Mouse (Mus musculus) frontal cortex, postnatal 25 days (tissue): ENCODE data around the gene Cald1.

ENCODE experiments used
- DNase-seq, 2 experiments: peaks; one replicate each; pipeline ENCODE4 v3.0.0; 2022; ENCODE audit warnings: low spot score in 2 of 2

Cald1 gene

DNA sequence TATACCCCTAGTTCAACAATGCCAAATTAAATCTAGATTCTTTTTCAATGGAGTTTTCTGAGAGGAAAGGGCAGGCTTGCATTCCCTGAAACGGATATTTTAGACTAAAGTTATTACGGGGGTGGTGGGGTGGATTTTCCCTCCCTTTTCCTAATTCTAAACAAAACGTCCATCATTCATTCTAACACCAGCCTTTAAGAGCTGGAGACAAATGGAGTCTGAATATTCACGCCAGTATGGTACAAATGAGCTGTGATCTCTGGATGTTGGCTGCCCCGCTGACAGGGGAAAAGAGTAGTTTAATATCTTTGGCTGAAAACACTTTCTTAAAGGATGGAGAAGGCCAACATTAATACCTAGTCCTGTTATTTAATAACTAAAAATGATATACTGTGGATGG, 66.4 kb downstream of the Cald1 start:
- DNase-seq, result no peak

DNA sequence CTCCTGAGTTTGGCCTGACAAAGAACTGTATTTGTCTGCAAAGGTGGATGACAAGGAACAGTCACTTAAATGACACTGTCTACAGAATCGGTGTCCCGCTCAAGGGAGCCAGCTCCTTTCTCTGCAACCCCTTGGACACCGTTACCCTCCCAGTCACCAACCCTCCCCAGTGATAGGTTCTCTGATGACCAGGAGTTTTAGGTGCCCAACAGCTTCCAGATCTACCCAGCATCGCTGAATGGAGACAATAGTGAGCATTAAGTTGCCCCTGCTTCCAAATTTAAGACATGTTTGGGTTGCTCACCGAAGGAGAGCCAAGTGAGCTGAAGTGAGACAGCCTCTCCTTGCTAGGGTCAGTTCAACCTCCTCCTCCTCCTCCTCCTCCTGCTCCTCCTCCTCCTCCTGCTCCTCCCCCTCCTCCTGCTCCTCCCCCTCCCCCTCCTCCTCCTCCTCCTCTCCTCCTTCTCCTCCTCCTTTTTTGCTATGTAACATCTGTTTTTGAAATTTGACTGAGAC, 70.5 kb downstream of the Cald1 start:
- no peak for DNase-seq

DNA sequence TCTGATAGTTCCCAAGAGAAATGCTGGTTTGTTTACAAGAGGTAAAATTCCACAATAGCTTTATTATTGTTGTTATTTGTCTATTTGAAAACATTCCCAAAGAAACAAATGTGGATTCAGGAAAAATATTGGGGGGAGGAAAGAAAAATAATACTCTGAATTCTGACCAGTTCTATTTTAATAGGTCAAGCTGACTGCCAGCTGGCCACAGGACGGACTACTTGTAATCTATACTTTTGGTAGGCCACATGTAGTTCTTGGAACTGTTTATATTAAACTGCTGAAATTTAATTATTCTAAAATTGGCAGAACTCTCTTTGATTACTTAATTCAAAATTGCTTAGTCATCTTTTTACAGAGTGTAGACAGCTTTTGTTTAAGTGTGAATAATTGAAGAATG, 73.1 kb downstream of the Cald1 start:
- DNase-seq, result no peak

DNA sequence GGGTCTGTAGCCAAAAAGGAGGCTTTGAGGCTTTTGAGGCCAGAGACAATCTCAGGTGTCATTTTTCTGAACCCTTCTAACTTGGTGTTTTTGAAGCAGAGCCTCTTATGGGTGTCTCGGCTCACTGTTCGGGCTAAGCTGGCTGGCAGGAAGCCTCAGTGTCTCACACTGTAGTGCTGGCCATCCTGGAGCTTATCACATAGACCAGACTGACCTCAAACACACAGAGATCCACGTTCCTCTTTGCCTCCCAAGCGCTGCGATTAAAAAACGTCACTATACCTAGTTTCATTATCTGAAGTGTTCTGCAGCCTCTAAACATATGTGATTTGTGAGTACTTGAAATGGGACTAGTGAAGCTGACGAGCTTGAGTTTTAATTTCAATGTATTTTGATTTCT, 76.1 kb downstream of the Cald1 start:
- no peak for DNase-seq

DNA sequence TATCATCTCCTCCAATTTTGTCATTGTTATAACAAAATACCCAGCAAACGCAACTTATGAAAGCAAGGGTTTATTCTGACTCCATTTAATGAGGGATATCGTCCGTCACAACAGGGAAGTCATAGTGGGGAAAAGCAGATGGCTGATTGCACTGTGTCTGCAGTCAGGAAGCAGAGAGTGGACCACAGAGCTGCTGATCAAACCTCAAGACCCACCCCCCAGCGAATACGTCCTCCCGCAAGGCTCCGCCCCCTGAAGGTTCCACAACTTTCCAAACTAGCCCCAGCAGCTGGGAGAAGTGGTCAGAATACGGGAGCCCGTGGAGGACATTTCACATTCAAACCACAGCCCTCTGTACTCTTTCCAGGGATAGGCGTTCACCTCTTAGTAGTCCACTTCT, 76.6 kb downstream of the Cald1 start:
- DNase-seq, result no peak

DNA sequence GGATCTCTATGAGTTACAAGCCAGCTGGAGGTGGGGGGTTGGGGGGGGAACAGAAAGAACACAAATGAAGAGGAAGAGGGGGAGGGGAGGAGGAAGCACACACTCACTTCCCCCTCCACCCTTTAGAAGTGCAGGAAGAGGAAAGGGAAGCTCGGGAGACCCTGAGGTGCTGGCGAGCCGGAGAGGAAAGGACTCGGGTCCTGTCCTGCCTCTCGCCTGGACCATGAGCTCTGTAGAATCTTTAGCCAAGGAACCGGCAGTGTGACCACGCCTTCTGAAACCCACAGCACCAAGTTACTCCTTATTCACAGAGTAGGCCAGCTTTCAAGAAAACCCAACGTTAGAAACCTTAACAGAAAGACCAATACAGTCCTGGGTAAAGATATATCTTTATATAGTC, 83.8 kb downstream of the Cald1 start:
- no peak for DNase-seq

DNA sequence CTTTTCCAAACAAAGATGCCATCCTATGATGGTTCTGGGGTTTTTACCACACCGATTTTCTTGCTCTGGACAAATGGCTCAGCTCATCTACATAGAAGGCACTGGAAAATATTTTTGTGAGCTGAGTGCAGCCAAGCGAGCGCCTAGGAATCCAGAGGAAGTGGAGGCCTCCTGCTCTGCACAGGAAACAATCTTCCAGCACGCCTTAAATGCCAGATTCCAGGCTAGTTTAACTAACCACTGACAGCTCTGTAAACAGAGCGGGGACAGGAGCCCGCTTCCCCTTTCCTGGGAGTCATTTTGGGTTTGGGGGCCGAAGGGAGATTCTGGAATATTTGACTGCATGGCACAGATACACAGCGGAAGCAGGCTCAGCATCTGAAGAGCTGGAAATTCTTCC, 86.6 kb downstream of the Cald1 start:
- DNase-seq, result no peak

DNA sequence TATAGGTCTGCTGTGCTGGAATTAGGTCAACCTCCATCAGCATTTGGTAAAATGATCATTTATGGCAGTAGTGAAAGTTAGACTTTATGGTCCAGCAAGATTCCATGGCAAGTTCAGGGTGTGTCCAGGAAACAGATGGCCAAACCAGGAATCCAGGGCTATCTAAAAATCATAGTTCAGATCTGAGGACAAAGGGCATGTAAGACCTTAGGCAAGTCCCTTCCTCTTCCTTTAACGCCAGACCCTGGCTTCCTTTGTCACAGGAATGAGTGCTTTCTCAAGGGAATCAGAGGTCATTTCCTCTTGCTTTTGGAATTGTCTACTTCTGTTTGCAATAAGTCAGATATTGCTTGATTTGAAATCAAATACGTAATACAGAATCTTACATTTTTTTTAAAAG, 90.7 kb downstream of the Cald1 start:
- no peak for DNase-seq

DNA sequence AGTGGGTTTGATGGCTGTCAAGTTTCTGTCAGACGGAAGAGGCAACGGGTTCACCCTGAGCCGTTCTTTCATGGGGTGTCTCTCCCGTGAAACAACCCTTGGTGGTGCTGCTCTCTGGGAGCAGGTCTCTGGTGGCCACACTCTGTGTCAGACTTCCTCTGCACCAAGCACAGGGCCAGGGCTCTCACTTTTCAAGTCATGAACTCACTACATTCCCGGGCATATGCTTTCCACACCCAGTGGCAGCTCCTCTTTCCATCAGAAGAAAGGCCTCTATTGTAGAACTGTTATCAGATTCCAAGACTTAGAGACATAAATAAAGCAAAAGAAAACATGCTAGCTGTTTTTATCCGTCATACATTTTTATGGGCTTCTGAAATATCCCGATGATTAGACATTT, 93.1 kb downstream of the Cald1 start:
- no peak for DNase-seq

DNA sequence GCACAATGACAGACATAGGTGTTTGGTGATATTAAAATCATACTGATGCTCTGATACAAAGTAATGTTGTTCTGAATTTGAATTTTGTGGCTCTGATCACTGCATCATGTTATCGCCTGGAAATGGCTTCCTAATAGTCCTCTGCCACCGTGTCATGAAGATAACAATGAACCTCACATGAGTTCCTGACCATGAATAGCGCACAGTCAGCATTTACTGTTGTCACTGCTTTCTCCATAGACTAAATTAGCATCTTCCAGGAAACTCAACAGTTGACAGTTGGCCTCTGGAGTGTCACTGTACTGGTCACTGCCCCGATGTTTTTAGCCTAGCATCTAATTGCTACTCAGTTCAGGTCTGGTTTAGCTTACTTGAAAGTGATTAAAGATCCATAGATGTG, 95.8 kb downstream of the Cald1 start:
- DNase-seq, result no peak

DNA sequence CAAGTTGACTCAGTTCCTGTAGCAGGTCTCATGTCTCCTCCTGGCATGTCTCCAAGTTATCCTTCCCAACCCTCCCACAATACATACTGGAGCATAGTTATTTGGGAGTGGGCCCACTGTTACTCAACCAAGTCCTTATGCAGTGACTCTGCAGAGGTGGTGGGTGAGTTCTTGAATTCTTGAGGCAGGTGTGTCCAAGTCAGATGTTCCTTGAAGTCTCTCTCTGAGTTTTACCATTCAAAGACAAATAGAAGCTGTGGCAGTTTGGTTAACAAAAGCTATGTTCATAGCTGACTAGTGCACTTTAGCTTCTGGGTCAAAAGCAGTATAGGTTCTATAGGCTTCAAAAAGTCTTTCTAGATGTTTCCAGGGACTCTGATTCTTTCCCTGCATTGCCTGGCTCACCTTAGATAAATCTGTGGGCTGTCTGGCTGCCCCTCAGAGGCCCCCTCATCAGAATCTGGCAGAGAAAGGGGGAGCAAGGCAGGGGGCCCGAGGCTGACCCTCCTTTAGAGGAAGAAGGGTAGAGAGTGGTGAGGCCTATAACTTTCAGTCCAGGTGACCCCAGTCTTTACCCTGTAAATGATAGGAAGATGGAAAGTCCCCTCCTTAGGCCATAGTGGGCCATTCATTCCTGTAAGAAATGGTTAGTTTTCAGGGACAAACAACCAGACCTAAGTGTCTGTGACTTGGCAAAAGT, 105.3 kb downstream of the Cald1 start:
- no peak for DNase-seq

DNA sequence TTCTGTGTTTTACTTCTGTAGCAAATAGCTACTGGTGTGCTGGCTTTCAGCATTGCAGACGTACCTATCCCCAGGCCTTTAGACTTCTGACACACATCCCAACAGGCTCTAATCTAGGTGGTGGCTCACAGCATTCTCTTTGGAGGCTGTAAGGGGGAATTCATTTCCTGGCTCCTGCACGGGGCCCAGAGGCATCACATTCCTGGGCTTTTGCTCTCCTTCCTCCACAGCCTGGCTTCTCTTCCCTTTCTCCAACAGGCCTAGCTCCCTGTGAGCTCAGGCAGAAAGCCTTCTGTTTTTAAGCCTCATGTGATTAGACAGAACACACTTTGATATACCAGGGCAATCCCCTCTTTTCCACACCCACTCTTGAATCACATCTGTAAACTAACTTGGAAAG, 109.2 kb downstream of the Cald1 start:
- no peak for DNase-seq

DNA sequence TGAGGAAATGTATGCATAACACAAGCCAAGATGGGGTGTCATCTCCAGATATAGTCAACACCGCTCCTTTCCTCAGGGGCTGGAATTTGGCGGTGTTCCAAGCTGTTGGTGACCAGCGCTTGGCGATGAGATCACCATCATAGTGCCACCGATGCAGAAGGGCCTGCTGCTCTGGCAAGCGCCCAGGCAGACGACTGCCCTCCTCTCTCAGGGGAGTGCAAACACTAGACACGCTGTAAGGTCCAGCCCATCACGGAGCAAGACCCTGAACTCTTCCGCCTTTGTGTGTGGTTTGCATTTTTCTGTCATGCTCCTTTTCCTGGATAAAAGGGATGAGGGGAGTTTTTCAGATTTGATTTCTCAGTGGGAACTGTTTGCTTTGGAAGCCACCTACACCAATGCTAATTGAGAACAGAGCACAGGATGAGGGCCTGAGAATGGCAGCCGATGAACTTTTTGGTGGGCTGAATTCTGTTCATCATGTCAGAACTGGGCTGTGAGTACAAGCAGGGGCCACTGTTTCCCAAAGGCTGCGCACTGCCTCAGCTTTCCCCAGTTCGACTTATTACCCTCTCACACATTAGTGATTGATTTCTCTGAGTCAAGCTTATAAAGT, 110.5 kb downstream of the Cald1 start:
- DNase-seq, result no peak

DNA sequence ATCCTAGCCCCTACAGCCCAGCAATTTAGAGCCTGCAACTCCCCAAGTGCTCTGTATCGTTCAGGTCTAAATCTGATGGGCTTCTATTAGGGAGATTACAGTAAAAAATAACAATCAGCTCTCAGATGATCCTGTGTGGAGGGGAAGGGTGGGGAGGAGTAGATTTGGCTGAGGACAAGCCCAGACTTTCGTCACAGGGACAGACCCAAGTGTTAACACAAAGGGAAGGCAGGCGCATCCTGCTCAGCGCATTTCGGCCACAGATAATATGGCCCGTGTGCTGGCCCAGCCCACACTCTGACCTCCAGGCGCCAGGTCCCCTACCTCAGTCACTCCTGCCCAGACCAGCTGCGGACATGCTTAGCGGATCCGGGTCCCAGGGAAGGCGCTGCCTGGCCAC, 111.0 kb downstream of the Cald1 start:
- DNase-seq, result peak in 1 of 2 experiments; percentile 9

DNA sequence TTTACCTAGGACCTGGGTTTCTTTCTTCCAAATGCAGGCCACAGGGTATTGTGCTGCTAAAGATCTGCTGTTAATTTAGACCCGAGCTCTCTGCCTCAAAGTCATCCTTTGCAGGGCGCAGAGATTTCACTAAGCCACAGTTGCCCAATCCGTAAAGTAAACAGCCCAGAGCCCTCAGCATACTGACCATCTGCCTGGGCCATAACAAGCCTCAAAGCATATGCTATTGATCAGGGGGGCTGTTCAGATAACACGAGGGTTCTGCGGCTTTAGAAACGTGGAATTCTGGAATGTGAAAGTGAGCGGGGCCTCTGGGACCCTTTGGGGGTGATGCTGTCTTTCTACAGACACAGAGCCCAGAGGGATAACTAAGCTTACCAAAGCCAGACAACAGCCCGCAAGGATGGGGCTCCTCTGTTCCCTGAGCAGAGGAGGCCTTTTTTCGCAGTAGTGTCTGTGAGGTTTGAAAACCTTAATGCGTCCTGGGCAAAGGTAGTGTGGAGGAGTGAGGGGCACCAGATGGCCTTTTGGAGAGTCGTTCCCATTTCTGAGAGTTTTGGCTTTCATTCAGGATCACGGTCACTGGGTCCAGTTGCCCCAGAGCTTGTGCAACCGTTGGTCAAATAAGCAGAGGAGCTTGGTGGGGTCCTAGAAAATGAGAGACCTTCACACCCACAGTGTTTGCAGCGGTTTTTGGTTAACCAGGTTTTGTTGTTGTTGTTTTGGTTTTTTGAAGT, 111.8 kb downstream of the Cald1 start:
- no peak for DNase-seq

DNA sequence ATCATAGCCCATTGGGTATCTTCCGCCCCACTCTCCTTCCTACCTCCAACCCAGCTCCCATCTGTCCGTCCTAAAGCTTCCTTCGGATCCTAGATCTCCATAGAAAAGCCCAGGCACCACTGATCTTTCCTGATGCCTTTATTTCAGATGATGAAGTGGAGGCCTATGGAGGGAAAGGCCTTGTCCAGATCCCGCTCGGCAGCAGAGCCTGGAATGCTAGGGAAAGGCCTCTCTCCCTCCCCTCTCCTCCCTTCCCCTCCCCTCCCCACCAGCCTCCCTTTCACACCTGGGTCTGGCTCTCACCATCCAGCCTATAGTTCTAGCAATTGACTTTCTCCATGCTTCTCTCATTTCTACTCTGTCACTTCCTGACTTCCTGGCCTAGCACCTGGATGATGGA, 112.5 kb downstream of the Cald1 start:
- no peak for DNase-seq

DNA sequence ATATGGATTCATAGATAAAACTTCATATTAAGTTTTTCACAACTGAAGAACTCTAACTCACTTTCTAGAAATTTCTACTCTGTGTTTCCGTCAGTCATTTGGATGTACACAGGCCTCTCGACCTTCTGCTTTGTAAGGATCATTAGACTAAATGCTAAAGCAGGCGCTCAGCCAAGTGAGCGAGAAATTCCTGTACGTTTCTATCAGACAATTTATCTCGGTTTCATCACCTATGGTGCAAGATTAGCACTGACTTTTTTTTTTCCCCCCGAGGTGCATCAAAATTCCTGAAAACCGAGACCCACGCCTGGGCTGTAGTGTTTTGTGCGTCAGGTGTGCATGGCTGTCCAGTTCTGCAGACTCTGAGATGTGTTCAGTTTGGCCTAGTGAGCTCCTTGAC, 113.3 kb downstream of the Cald1 start:
- no peak for DNase-seq

DNA sequence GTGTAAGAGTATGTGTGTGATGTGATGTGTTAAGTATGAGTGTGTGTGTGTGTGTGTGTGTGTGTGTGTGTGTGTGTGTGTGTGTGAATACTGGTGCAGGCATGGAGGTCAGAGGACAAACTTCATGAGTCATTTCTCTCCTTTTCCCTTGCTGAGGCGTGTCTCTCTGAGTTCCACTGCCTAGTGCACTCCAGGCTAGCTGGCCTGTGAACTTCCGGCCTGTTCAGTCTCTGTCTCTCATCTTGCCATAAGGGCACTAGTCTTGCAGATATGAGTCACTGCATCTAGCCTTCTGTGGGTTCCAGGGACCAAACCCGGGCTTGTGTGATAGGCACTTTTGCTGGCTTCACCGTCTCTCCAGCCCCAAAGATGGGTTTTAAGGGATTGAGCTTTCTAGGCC, 114.9 kb downstream of the Cald1 start:
- no peak for DNase-seq

DNA sequence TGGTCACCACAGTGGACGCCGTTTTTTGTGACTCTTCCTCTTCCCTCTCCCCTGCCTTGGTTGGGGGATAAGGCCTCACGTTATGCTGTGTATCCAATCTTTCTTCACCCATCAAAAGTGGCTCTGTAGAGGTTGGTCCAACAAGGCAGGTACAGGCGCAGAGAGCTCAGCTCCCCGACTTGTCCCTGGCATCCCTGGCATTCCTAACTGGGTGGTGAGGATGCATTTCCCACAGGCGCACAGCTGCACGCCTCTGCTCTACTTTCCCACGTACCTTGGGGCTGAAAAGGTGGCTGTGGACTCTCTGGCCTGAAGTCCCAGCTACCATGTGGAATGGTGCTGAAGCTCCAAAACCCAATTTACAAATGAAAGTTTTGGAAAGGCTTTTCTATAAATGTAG, 115.5 kb downstream of the Cald1 start:
- no peak for DNase-seq

DNA sequence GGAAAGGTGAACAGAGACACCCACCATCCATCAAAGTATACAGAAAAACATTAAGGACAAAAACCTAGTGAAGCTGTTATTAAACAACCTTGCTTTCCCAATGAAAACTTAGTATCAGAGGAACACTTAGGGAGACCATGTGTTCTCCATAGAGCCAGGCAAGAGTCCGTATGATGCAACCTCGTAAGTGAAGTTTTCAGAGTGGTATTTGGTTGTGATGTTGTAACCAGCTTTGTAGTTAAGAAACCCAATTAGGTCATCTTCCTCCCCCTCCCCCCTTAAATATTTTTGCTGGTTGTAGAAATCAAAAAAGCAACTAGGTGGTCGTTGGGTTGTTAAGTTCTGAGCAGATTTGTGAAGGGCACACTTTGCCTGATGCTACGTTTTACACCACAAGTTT, 116.3 kb downstream of the Cald1 start:
- DNase-seq, result no peak

DNA sequence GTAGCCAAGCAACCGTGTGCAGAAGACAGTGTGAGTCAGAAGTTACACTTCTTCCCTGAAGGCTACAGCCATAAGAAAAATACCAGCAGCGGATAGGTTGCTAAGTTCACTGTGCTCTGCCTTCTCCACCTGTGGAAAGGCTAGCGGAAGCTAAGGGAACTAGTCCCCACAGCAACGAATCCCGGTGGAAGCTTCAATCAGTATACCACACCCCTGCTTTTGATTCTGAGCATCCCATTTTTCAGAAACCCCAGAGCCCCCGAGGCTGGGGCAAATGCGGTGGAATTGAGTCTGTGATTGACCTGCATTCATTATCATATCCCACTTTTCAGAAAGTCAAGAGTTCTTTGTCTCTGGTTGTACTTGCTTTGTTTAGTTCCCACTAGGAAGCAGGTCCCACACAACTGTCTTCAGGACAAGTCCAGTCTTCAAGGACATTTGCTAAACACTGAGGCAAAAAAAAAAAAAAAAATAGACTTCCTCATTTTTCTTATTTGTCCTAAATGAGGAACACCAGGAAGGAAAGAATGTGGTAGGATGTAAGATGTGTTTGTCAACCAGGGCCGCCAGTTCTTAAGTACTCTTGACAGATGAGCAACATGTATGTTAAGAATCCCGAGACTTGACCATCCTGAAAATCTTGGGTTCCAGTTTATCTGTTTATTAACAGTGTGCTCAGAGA, 118.0 kb downstream of the Cald1 start:
- no peak for DNase-seq

DNA sequence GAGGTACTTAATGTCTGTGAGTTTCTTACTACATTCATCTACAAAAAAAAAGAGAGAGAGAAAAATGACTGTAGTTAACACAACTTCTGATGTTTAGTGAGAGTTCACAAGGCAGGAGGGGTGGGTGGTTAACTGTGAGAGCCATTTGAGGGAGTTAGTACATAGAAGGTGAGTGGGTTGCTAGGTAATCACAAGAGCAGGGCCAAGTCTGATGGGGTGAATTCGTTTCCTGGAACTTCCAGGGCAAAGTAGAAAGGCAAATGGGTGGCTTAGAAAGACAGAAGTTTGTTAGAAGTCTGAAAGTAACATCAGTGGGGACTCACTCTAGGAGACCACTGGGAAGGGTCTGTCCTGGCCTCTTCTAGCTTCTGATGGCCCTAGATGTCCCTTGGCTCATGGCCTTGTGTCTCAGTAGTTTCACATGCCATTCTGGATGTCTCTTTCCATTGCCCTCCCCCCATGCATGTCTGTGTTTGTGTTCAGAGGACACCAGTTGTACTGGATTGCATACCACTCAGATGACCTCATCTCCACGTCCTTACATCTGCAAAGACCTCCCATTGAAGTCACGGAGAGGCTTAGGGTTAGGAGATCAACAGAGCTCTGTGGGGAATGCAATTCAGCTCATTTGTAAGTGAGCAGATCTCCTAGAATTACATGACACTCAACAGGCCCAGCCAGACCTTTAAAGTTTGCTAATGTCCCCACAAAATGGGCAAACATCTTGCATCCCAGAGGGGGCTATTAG, 118.8 kb downstream of the Cald1 start:
- DNase-seq, result no peak
